Mouse (Mus musculus) embryonic facial prominence, embryonic 11.5 days (tissue): ENCODE data around the gene Tgm3. TPM values are rescaled to one million over a fixed set of nuclear protein-coding genes. Genes with fewer than 3 reads are reported as not detected.

ENCODE experiments used
- ATAC-seq: fragments of 200-750 bp; cut with Nextera tagmentation; replicated peaks from 2 replicates; pipeline ENCODE4 v1.8.0; 2017; ENCODE audit warnings: low read depth; ENCODE audit not compliant: insufficient number of reproducible peaks, low FRiP score, low TSS enrichment
- DNase-seq: peaks from one replicate; pipeline ENCODE4 v3.0.0-alpha.2; 2015; ENCODE audit warnings: low spot score
- H3K27ac ChIP-seq: fragments of 300-500 bp; sonication (generic); replicated peaks from 2 replicates; pipeline ENCODE4 v1.5.1; 2014; ENCODE audit warnings: mild to moderate bottlenecking, low read depth, low read length, control low read depth
- H3K27me3 ChIP-seq: fragments of 300-500 bp; sonication (generic); 2 replicates; pipeline ENCODE4 v1.6.1; 2014; ENCODE audit warnings: mild to moderate bottlenecking, low read length, moderate library complexity, mixed read lengths; ENCODE audit not compliant: control insufficient read depth, insufficient read depth
- H3K36me3 ChIP-seq: fragments of 300-500 bp; sonication (generic); replicated peaks from 2 replicates; pipeline ENCODE4 v1.6.1; 2014; ENCODE audit warnings: low read depth, mild to moderate bottlenecking, low read length, moderate library complexity, mixed read lengths; ENCODE audit not compliant: control insufficient read depth, insufficient read depth
- H3K4me1 ChIP-seq: fragments of 300-500 bp; sonication (generic); 2 replicates; pipeline ENCODE4 v1.6.1; 2014; ENCODE audit warnings: low read length, mixed read lengths; ENCODE audit not compliant: control insufficient read depth, insufficient read depth
- H3K4me2 ChIP-seq: fragments of 300-500 bp; sonication (generic); 2 replicates; pipeline ENCODE4 v1.6.1; 2014; ENCODE audit warnings: low read depth, mild to moderate bottlenecking, control low read depth, low read length, moderate library complexity
- H3K4me3 ChIP-seq: fragments of 300-500 bp; sonication (generic); 2 replicates; pipeline ENCODE4 v1.5.1; 2014; ENCODE audit warnings: low read depth, low read length, control low read depth
- H3K9ac ChIP-seq: fragments of 300-500 bp; sonication (generic); replicated peaks from 2 replicates; pipeline ENCODE4 v1.6.1; 2014; ENCODE audit warnings: mild to moderate bottlenecking, control low read depth, low read length
- H3K9me3 ChIP-seq: fragments of 300-500 bp; sonication (generic); replicated peaks from 2 replicates; pipeline ENCODE4 v1.6.1; 2016; ENCODE audit warnings: mild to moderate bottlenecking, low read length, inconsistent platforms, mixed read lengths; ENCODE audit not compliant: control insufficient read depth
- WGBS: fragments of 180-500 bp; shearing (Covaris S2); extraction: QIAGEN DNeasy Blood & Tissue Kit; methylation state at CpG from one replicate; pipeline ENCODE4 v1.1.7; 2014; 5-methylcytosine and 5-hydroxymethylcytosine counted together
- polyA plus RNA-seq: library from polyadenylated mRNA; unstranded; fragments of >200 nt; fragmentation: Nextera tagmentation; extraction: Ambion mirVana; gene quantifications from 2 replicates; pipeline ENCODE4 v1.2.1, GENCODE M21; 2014

Gene Tgm3
- polyA plus RNA-seq, 1 experiment from 2014 or later, result not detected

DNA sequence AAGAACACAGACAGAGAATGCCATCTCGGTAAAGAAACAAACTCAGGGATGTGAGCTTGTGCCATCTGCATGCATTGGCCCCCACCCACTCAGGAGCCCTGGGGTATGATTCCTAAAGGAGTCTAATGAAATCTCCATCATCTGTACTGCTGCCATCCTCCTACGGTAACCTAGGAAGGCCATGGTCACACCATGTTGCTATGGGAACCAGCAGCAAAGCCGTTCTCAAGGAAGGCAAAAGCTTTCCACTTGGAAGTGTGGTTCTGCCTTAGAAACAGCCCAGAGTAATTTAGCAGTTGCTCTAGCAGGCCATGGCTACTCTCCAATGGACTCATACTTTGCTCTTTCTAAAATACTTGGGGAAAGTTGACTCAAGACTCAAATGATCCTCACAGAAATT, 26.8 kb downstream of the Tgm3 start:
- Histone ChIP-seq H3K4me1 (no peaks in the 10 kb centered on the region), H3K9ac (no peak overlapping the region), H3K4me2 (no peak overlapping the region), H3K9me3 (no peaks in the 10 kb centered on the region), H3K27ac (no peak overlapping the region), H3K27me3 (no peaks in the 10 kb centered on the region), H3K36me3 (no peaks in the 10 kb centered on the region), H3K4me3 (no peak overlapping the region)
- ATAC-seq (no peak), DNase-seq (no peak)
- WGBS, result 78% methylated on average over 3 of the region's 3 CpGs

DNA sequence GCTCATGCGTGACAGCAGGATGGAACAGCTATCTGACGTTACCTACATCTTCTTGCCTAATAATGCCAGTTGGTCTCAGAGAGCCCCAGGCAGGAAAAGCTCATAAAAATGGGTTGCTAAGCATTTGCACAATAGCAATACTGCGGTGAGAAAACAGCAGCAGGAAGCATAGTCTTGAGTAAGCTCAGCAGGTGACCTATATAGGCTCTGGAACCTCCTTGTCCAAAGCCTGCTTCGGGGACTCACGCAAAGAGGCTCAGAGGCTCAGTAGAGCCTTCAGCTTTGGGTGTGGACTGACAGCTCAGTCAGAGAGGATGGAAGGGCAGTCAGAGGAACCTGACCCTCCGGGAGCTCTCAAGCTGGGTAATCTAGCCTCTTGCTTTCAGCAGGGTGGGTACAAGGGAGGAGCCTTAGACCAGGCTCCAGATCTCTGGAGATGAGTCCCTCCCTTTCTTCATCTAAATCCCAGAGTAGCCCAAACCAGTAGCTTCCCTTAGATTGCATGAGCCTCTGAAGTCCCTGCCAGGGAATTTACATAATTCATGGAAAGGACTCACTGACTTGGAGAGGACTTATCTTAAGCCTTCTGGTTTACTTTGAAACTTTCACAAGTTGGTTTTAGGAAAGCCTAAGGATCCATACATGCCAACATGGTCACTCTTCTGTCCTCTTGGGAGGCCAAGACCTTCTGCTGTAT, 28.2 kb downstream of the Tgm3 start:
- ATAC-seq, result no peak
- 83% methylated on average over 6 of the region's 6 CpGs for WGBS
- Histone ChIP-seq H3K27ac (no peak overlapping the region), H3K4me3 (no peak overlapping the region), H3K4me1 (no peaks in the 10 kb centered on the region), H3K9me3 (no peaks in the 10 kb centered on the region), H3K36me3 (no peaks in the 10 kb centered on the region), H3K4me2 (no peak overlapping the region), H3K9ac (no peak overlapping the region), H3K27me3 (no peaks in the 10 kb centered on the region)
- DNase-seq, result no peak

DNA sequence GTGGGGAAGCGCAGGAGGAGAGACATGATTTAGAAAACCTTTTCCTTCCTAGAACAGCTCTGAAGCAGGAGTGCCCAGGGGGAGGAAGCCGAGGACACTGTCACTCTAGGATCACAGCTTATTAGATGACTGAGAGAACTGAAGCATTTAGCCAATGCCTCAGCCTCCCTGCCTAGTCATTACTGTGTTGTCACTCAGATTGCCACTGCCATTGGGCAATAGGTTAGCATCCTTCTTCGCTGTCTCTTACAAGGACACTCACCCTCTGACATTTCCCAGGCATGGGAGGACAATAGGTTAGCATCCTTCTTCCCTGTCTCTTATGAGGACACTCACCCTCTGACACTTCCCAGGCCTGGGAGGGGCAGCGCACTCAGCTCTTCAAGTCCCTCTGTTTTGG, 31.7 kb downstream of the Tgm3 start:
- no peak overlapping the region for H3K9ac ChIP-seq
- no peaks in the 10 kb centered on the region for H3K36me3 ChIP-seq
- no peak for DNase-seq
- 77% methylated on average over 4 of the region's 4 CpGs for WGBS
- no peak for ATAC-seq
- H3K9me3 ChIP-seq, result no peaks in the 10 kb centered on the region
- no peak overlapping the region for H3K27ac ChIP-seq
- no peaks in the 10 kb centered on the region for H3K4me1 ChIP-seq
- H3K4me3 ChIP-seq, result no peak overlapping the region
- no peak overlapping the region for H3K4me2 ChIP-seq
- H3K27me3 ChIP-seq, result no peaks in the 10 kb centered on the region

DNA sequence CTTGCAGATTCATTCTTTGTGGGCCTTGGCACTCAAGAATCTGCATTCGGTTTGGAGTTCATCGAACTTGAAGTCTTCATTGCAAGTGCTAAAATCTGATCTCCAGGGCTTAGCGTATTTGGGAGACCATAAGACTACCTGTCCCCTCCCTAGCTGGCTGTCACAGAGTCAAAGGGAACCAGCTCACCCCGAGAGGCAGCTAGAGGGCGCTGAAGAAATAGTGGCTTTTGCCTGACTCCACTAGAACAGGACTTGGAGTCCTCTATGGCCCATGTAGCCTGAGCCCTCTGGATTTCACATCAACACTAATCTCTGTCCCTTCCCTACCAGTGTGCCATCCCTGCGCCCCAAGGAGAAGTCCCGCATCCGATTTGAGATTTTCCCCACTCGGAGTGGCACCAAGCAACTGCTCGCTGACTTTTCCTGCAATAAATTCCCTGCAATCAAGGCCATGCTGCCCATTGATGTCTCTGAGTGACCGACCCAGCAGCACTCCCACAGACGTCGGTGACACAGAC, 35.8 kb downstream of the Tgm3 start:
- DNase-seq, result peak; percentile 39
- no peak overlapping the region for H3K4me2 ChIP-seq
- no peaks in the 10 kb centered on the region for H3K9me3 ChIP-seq
- no peaks in the 10 kb centered on the region for H3K36me3 ChIP-seq
- no peak for ATAC-seq
- H3K27ac ChIP-seq, result no peak overlapping the region
- no peaks in the 10 kb centered on the region for H3K27me3 ChIP-seq
- no peaks in the 10 kb centered on the region for H3K4me1 ChIP-seq
- no peak overlapping the region for H3K9ac ChIP-seq
- no peak overlapping the region for H3K4me3 ChIP-seq
- 76% methylated on average over 13 of the region's 13 CpGs for WGBS

DNA sequence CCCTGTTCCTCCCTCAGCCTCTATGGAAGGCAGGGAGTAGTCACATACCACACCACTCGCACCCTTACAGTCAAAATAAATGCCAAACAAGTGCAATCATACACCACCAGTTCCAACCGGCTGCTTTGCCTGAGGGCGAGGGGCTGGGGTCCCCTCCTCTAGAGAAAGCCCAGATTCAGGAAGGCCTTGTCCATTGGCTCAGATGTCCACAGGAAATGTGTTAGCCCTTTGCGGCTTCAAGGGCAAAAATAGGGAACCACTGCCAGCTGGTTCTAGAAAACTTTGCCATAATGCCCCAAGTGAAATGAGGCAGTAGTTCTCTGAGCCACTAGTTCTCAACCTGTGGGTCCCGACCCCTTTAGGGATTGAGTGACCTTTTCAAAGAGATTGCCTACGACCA, 36.6 kb downstream of the Tgm3 start:
- Histone ChIP-seq H3K36me3 (no peaks in the 10 kb centered on the region), H3K27me3 (no peaks in the 10 kb centered on the region), H3K4me2 (no peak overlapping the region), H3K27ac (no peak overlapping the region), H3K9me3 (no peaks in the 10 kb centered on the region), H3K4me3 (no peak overlapping the region), H3K4me1 (no peaks in the 10 kb centered on the region), H3K9ac (no peak overlapping the region)
- WGBS, result 61% methylated on average over 6 of the region's 6 CpGs
- DNase-seq (peak; percentile 18), ATAC-seq (no peak)

DNA sequence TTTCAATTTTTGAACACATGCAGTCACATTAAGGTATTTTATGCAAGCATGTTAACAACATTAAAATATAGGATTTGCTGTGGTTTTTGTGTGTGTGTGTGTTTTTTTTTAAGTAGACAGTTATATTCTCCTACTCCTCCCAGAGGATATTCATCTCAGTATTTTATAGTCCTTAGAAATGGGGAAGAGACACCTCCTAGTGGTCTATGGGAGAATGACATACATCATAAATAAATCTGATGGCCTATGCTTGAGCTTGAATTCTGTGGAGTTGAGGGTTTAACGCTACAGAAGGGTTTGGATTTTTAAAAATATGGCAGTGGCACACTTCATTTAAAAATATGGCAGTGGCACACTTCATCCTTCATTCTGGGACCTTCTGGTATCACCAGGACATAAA, 46.0 kb downstream of the Tgm3 start:
- Histone ChIP-seq H3K9me3 (no peaks in the 10 kb centered on the region), H3K27me3 (no peaks in the 10 kb centered on the region), H3K9ac (no peak overlapping the region), H3K4me3 (no peak overlapping the region), H3K4me1 (no peaks in the 10 kb centered on the region), H3K4me2 (no peak overlapping the region), H3K36me3 (no peaks in the 10 kb centered on the region), H3K27ac (no peak overlapping the region)
- DNase-seq (peak; percentile 68), ATAC-seq (no peak)
- 49% methylated on average over 1 of the region's 1 CpGs for WGBS

DNA sequence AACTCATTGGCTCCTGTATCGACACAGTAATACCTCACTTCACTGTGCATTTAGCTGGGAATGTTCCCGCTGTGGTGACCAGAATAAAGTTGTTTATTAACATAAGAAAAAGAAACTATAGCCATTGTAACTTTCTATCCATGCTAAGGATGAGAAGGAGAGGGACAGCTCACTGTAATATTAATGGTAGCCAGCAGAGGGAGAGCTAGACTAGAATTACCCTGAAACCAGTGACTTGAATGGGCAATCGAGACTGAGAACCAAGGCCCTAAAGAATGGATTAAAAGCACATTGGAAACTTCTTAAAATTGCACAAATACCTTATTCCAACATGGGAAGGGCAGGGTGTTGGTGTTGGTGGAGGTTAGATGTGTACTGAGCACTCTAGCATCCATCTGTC, 56.1 kb downstream of the Tgm3 start:
- ATAC-seq, result no peak
- no peaks in the 10 kb centered on the region for H3K36me3 ChIP-seq
- no peaks in the 10 kb centered on the region for H3K9me3 ChIP-seq
- H3K4me3 ChIP-seq, result no peak overlapping the region
- DNase-seq, result peak; percentile 65
- no peaks in the 10 kb centered on the region for H3K4me1 ChIP-seq
- no peak overlapping the region for H3K9ac ChIP-seq
- WGBS, result 28% methylated on average over 3 of the region's 3 CpGs
- H3K27me3 ChIP-seq, result no peaks in the 10 kb centered on the region
- no peak overlapping the region for H3K27ac ChIP-seq
- H3K4me2 ChIP-seq, result no peak overlapping the region

DNA sequence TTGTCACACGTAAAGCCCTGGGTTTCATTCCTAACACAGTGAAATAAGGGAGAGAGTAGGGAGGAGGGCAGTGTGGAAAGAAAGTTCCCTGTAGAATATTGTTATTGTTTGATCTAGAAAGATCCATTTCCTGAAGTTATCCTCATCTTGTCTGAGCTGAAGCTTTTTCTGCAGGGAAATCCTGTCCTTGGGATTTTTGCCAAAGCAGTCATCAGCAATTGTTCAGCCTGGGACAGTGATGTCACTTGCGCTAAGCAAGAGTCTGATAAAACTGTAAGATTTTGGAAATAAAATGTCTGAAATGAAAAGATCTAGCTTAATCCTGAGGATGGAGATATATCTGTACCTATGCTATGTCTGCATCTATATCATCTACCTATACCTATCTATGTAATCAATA, 58.2 kb downstream of the Tgm3 start:
- Histone ChIP-seq H3K9ac (no peak overlapping the region), H3K27ac (no peak overlapping the region), H3K4me3 (no peak overlapping the region), H3K27me3 (no peaks in the 10 kb centered on the region), H3K9me3 (no peaks in the 10 kb centered on the region), H3K36me3 (no peaks in the 10 kb centered on the region), H3K4me1 (no peaks in the 10 kb centered on the region), H3K4me2 (no peak overlapping the region)
- DNase-seq, result no peak
- no peak for ATAC-seq
- WGBS, result 79% methylated on average over 2 of the region's 2 CpGs
